Mouse (Mus musculus) Patski (cell line): ENCODE measurements at regions not wholly inside any gene's neighbourhood (a gene's known extent, or its start where the extent isn't known, plus 50 kb on each side); places are given as distances from the start of the nearest gene placed in this dataset.
"Not testable (repeated sequence)": the region's sequence is repeated elsewhere in the genome, so short reads cannot be mapped to it uniquely, and the experiment has no call there.

Experiments
- ATAC-seq: fragments of 100-300 bp; one replicate; pipeline ENCODE4 v1.8.0; 2021
- CTCF ChIA-PET: fragments of 350-600 bp; sonication (Branson Sonifier 250); formaldehyde crosslinking; loops from one replicate; lab custom pipeline; 2022; ENCODE audit warnings: inconsistent platforms; lab: Charles Lee
- POLR2A ChIA-PET: fragments of 350-600 bp; sonication (Branson Sonifier 250); formaldehyde crosslinking; loops from one replicate; lab custom pipeline; 2022; ENCODE audit warnings: antibody characterized with exemption, inconsistent platforms; lab: Charles Lee
- DNase-seq: peaks from one replicate; pipeline ENCODE4 v3.0.0-alpha.2; 2011; ENCODE audit warnings: low read depth, low spot score
- H3K27me3 ChIP-seq: fragments of 371-371 bp; one replicate; pipeline ENCODE4 v1.5.1; 2021
- CTCF ChIP-seq: fragments of 100-300 bp; IDR thresholded peaks from one replicate; pipeline ENCODE4 v1.5.1; 2021
- in situ Hi-C: fragments of 300-500 bp; cut with MboI; formaldehyde crosslinking; loops from 3 replicates; pipeline ENCODE4 v1.11.1; 2018; ENCODE audit warnings: low pct_unique_long_range_greater_than_20kb, mixed read lengths

DNA sequence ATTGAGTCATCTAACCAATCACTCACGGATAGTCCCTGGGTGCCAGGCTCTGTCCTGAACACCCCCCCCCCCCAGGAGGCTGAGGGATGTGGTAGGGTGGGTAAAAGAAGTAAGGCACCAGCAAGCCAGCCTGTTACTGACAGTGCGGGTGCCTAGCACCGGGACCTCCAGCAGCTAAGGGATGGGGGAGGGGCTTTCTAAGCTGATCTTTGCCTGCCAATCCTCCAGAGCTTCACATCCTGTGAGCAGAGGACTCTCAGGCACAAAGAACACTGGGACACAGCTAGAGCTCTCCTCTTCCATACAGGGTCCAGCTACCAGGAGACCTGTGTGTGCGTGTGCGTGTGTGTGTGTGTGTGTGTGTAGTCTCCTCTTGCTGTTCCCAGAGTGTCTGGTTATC, 215.9 kb downstream of the Matn1 start:
- DNase-seq, result no peak
- ChIA-PET CTCF (no interaction called here), POLR2A (no interaction called here)
- peaks cover 8% of the 10 kb centered on the region for H3K27me3 ChIP-seq
- no peak for TF ChIP-seq CTCF
- ATAC-seq, result no peak
- in situ Hi-C loops, result no loop called here

DNA sequence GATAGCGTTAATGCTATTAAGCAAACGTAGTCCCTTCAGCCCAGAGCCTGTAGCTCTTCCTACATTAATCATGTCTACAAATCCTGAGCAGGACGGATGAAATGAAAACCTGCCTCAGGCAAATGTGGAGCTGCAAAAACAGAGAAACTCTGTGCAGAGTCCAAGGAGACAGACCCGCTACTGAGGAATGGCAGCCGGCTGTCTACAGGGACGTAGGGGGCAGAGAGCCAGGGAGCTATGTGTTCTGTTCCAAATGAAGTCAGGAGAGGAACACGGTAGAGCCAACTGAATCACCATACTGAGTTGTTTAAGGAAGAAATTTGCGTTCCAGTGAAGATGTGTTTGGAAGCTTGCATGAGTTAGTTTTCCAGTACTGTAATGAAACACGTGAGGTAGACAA, 217.3 kb downstream of the Matn1 start:
- no peak for ATAC-seq
- no peak for TF ChIP-seq CTCF
- peaks cover 8% of the 10 kb centered on the region for H3K27me3 ChIP-seq
- in situ Hi-C loops, result no loop called here
- CTCF ChIA-PET, result no interaction called here
- no peak for DNase-seq
- POLR2A ChIA-PET, result no interaction called here

DNA sequence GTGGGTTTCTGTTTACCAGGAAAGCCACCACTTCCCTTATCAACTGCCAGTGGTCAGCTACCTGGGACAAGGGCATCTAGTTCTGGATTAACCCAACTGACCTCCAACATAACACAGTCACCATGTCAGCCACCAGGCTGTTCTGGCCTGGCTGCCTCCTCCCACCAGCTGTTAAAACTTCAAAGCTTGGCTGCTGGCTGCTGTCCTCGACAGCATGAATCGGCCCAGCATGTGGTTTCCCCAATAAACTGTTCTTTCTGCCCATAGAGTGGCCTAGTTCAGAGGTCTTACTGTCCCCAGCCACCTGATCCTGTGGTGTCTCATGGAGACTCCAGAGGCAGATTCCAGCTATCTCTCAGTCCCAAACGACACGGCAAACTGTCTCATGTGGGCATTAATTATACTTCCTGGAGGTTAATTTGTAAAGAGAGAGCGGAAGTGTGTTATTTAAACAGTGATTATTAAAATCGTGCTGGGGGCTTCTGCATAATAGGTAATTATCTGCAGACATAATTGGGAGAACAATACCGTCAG, 219.7 kb downstream of the Matn1 start:
- DNase-seq (no peak), ATAC-seq (no peak)
- TF ChIP-seq CTCF, result no peak
- CTCF ChIA-PET, result no interaction called here
- POLR2A ChIA-PET, result no interaction called here
- in situ Hi-C loops, result no loop called here
- H3K27me3 ChIP-seq, result peaks cover 8% of the 10 kb centered on the region

DNA sequence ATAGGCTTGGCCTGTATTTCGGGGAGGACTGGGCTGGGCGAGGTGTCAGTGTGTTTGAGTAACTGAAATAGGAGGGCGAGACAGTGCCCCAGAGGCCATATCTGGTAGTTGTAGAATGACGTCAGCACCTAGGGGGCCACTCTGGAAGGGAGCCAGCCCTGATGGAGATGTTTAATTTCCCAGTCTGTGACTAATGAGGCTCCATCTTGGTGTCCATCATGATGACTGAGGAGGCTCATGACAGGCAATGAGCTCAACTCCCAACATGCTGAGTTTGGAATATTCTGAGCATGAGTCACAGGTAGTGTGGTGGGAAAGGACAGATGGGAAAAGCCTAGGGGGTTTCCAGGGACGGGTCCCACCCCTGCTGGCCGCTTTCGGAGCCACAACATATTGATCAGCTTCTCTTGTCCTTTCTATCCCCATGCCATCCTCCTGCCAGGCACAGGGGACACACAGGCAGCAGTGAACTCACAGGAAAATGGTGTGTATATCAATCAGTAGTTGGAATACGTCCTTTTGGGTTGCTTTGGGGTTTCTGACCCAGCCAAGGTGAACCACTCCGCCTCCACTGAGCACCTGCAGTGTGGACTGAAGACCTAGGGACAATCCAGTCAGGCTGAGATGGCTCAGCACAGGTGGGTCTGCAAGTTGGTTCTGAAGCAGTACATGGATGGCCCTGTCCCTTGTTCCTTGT, 222.5 kb downstream of the Matn1 start:
- ATAC-seq (no peak), DNase-seq (no peak)
- ChIA-PET CTCF (no interaction called here), POLR2A (no interaction called here)
- TF ChIP-seq CTCF, result no peak
- peaks cover 2% of the 10 kb centered on the region for H3K27me3 ChIP-seq
- in situ Hi-C loops, result no loop called here

GRCm38 (mm10) chr4:131167921-131168320, 223.7 kb downstream of the Matn1 start:
- ChIA-PET CTCF (no interaction called here), POLR2A (no interaction called here)
- ATAC-seq (no peak), DNase-seq (no peak)
- TF ChIP-seq CTCF, result no peak
- in situ Hi-C loops, result no loop called here
- peaks cover 8% of the 10 kb centered on the region for H3K27me3 ChIP-seq

GRCm38 (mm10) chr4:131173783-131174460, 229.7 kb downstream of the Matn1 start:
- peaks cover 16% of the 10 kb centered on the region for H3K27me3 ChIP-seq
- ChIA-PET POLR2A (no interaction called here), CTCF (no interaction called here)
- in situ Hi-C loops, result no loop called here
- TF ChIP-seq CTCF, result no peak
- no peak for DNase-seq
- no peak for ATAC-seq

DNA sequence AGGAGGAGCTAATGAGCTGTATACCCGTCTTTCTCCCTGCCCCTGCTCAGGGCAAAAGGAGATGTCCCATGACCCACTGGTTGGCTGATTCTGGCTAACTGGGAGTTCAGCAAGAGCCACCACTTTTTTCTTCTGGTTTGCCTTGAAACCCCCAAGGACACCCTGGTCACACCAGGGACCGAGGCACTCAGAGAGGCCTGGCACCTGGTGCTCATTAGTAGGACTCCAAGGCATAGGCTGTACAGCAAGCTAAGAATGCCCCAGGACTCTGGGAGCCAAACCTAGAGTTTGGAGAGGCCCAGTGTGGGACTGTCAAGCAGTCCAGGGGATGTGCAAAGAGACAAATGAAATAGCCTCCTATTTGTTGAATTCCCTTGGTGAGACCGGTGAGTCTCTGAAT, 232.5 kb downstream of the Matn1 start:
- TF ChIP-seq CTCF, result no peak
- no peak for DNase-seq
- H3K27me3 ChIP-seq, result peaks cover 17% of the 10 kb centered on the region
- in situ Hi-C loops, result no loop called here
- POLR2A ChIA-PET, result no interaction called here
- CTCF ChIA-PET, result no interaction called here
- ATAC-seq, result no peak

GRCm38 (mm10) chr4:131177889-131178288, 233.7 kb downstream of the Matn1 start:
- CTCF ChIA-PET, result no interaction called here
- DNase-seq (no peak), ATAC-seq (no peak)
- peaks cover 10% of the 10 kb centered on the region for H3K27me3 ChIP-seq
- TF ChIP-seq CTCF, result no peak
- POLR2A ChIA-PET, result no interaction called here
- in situ Hi-C loops, result no loop called here

DNA sequence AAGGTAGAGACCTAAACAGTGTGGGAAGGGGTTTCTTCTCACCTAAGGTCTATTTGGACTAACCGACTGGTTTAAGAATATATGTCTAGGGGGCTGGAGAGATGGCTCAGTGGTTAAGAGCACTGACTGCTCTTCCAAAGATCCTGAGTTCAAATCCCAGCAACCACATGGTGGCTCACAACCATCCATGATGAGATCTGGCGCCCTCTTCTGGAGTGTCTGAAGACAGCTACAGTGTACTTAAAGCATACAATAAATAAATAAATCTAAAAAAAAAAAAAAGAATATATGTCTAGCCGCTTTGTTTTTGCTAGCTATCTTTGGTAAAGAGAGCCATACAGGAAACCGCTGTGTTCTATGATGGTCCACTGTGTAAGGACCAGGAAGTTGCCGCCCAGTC, 234.5 kb downstream of the Matn1 start:
- DNase-seq, CTCF ChIA-PET, in situ Hi-C loops, ATAC-seq, POLR2A ChIA-PET: not testable (repeated sequence)
- H3K27me3 ChIP-seq, result peaks cover 10% of the 10 kb centered on the region

GRCm38 (mm10) chr4:131188066-131188465, 243.9 kb downstream of the Matn1 start:
- no peak for TF ChIP-seq CTCF
- DNase-seq (no peak), ATAC-seq (no peak)
- CTCF ChIA-PET, result no interaction called here
- POLR2A ChIA-PET, result no interaction called here
- H3K27me3 ChIP-seq, result peaks cover 8% of the 10 kb centered on the region
- in situ Hi-C loops, result no loop called here

DNA sequence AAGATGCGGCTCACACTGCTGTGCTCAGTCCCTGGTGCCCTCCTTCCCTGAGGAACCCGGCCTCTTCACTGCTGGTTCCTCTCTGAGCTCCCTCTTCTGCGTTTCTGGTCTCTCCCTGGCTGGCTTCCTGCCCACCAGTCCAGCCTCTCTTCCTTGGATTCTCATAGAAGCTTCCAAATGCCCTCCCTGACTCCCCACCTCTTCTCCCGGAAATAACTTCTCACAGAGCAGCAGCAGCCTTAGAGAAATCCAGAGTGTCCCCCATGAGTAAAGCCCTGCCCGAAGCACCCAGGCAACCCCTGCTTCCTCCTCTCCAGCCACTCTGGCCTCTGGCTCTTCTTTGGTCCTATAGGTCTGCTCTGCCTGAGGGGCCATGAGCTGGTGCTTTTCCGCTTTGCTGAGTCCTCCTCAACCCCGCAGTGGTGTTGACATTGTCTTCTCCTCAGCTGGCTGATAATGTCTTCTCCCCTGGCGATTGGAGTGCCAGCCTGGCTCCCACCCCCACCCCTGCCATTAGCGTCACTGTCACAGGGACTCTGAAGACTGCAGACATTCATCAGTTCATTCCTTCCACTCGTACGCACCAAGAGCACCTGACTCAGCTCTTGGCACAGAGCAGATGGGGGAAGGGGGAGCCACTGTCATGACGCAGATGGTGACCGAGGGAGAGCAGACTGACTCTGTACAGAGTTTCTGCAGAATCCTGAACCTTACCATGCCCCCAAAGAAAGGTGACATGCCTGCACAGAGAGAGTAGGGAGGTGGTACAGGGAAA, 247.1 kb downstream of the Matn1 start:
- H3K27me3 ChIP-seq, result peaks cover 10% of the 10 kb centered on the region
- ATAC-seq, result no peak
- no peak for DNase-seq
- ChIA-PET CTCF (no interaction called here), POLR2A (no interaction called here)
- no peak for TF ChIP-seq CTCF
- in situ Hi-C loops, result no loop called here
